Mouse (Mus musculus): ENCODE measurements at regions not wholly inside any gene's neighbourhood (a gene's known extent, or its start where the extent isn't known, plus 50 kb on each side); places are given as distances from the start of the nearest gene placed in this dataset.

- Histone ChIP-seq H3K4me2 (ENCODE audit: low read depth, low read length) (no peak overlapping the region), H3K27me3 (ENCODE audit: control insufficient read depth, insufficient read depth, low read depth, low read length) (no peaks in the 10 kb centered on the region), H3K9ac (ENCODE audit: low read depth, low read length) (no peak overlapping the region), H3K4me3 (ENCODE audit: low read depth, low read length) (no peak overlapping the region), H3K27ac (ENCODE audit: low read length) (no peak overlapping the region), H3K36me3 (ENCODE audit: control insufficient read depth, insufficient read depth) (no peaks in the 10 kb centered on the region), H3K9me3 (replicated peaks; ENCODE audit: control insufficient read depth, low read length) (no peaks in the 10 kb centered on the region), H3K4me1 (ENCODE audit: control insufficient read depth, low read depth, low read length) (no peaks in the 10 kb centered on the region)
- 34% methylated on average over 6 of the region's 6 CpGs for WGBS (ENCODE audit: insufficient replicate concordance)
- no peak for ATAC-seq (ENCODE audit: low read depth)
These were observed 157.4 kb upstream of the Dyrk2 start for GRCm38 (mm10) chr10:119027241-119027901.

- 50% methylated on average over 4 of the region's 4 CpGs for WGBS (ENCODE audit: insufficient replicate concordance)
- ATAC-seq (ENCODE audit: low read depth), result no peak
- H3K27me3 ChIP-seq (ENCODE audit: control insufficient read depth, insufficient read depth, low read depth, low read length), result no peaks in the 10 kb centered on the region
- no peaks in the 10 kb centered on the region for H3K4me1 ChIP-seq (ENCODE audit: control insufficient read depth, low read depth, low read length)
- no peaks in the 10 kb centered on the region for H3K9me3 ChIP-seq (replicated peaks; ENCODE audit: control insufficient read depth, low read length)
- H3K27ac ChIP-seq (ENCODE audit: low read length), result no peak overlapping the region
- no peak overlapping the region for H3K4me2 ChIP-seq (ENCODE audit: low read depth, low read length)
- no peak overlapping the region for H3K9ac ChIP-seq (ENCODE audit: low read depth, low read length)
- H3K4me3 ChIP-seq (ENCODE audit: low read depth, low read length), result no peak overlapping the region
- H3K36me3 ChIP-seq (ENCODE audit: control insufficient read depth, insufficient read depth), result no peaks in the 10 kb centered on the region
These were observed 156.3 kb upstream of the Dyrk2 start for GRCm38 (mm10) chr10:119026291-119026690.

- 44% methylated on average over 9 of the region's 9 CpGs for WGBS (ENCODE audit: insufficient replicate concordance)
- Histone ChIP-seq H3K4me2 (ENCODE audit: low read depth, low read length) (no peak overlapping the region), H3K4me1 (ENCODE audit: control insufficient read depth, low read depth, low read length) (no peaks in the 10 kb centered on the region), H3K9ac (ENCODE audit: low read depth, low read length) (no peak overlapping the region), H3K4me3 (ENCODE audit: low read depth, low read length) (no peak overlapping the region), H3K27me3 (ENCODE audit: control insufficient read depth, insufficient read depth, low read depth, low read length) (no peaks in the 10 kb centered on the region), H3K27ac (ENCODE audit: low read length) (no peak overlapping the region), H3K9me3 (replicated peaks; ENCODE audit: control insufficient read depth, low read length) (no peaks in the 10 kb centered on the region), H3K36me3 (ENCODE audit: control insufficient read depth, insufficient read depth) (no peaks in the 10 kb centered on the region)
- no peak for ATAC-seq (ENCODE audit: low read depth)
These were observed 154.4 kb upstream of the Dyrk2 start for GRCm38 (mm10) chr10:119024425-119024824.

GRCm38 (mm10) chr10:119019082-119019481 is 149.1 kb upstream of the Dyrk2 start:
- Histone ChIP-seq H3K27ac (ENCODE audit: low read length) (no peak overlapping the region), H3K4me1 (ENCODE audit: control insufficient read depth, low read depth, low read length) (no peaks in the 10 kb centered on the region), H3K4me2 (ENCODE audit: low read depth, low read length) (no peak overlapping the region), H3K36me3 (ENCODE audit: control insufficient read depth, insufficient read depth) (no peaks in the 10 kb centered on the region), H3K9ac (ENCODE audit: low read depth, low read length) (no peak overlapping the region), H3K9me3 (replicated peaks; ENCODE audit: control insufficient read depth, low read length) (no peaks in the 10 kb centered on the region), H3K27me3 (ENCODE audit: control insufficient read depth, insufficient read depth, low read depth, low read length) (no peaks in the 10 kb centered on the region), H3K4me3 (ENCODE audit: low read depth, low read length) (no peak overlapping the region)
- WGBS (ENCODE audit: insufficient replicate concordance), result 76% methylated on average over 10 of the region's 10 CpGs
- ATAC-seq (ENCODE audit: low read depth), result no peak

- Histone ChIP-seq H3K27ac (ENCODE audit: low read length) (no peak overlapping the region), H3K9me3 (replicated peaks; ENCODE audit: control insufficient read depth, low read length) (no peaks in the 10 kb centered on the region), H3K4me2 (ENCODE audit: low read depth, low read length) (no peak overlapping the region), H3K4me3 (ENCODE audit: low read depth, low read length) (no peak overlapping the region), H3K27me3 (ENCODE audit: control insufficient read depth, insufficient read depth, low read depth, low read length) (no peaks in the 10 kb centered on the region), H3K36me3 (ENCODE audit: control insufficient read depth, insufficient read depth) (no peaks in the 10 kb centered on the region), H3K9ac (ENCODE audit: low read depth, low read length) (no peak overlapping the region), H3K4me1 (ENCODE audit: control insufficient read depth, low read depth, low read length) (no peaks in the 10 kb centered on the region)
- no peak for ATAC-seq (ENCODE audit: low read depth)
- 60% methylated on average over 4 of the region's 4 CpGs for WGBS (ENCODE audit: insufficient replicate concordance)
These were observed 148.5 kb upstream of the Dyrk2 start for GRCm38 (mm10) chr10:119018490-119018889.

- Histone ChIP-seq H3K4me3 (ENCODE audit: low read depth, low read length) (no peak overlapping the region), H3K9ac (ENCODE audit: low read depth, low read length) (no peak overlapping the region), H3K9me3 (replicated peaks; ENCODE audit: control insufficient read depth, low read length) (no peaks in the 10 kb centered on the region), H3K4me1 (ENCODE audit: control insufficient read depth, low read depth, low read length) (no peaks in the 10 kb centered on the region), H3K4me2 (ENCODE audit: low read depth, low read length) (no peak overlapping the region), H3K36me3 (ENCODE audit: control insufficient read depth, insufficient read depth) (no peaks in the 10 kb centered on the region), H3K27me3 (ENCODE audit: control insufficient read depth, insufficient read depth, low read depth, low read length) (no peaks in the 10 kb centered on the region), H3K27ac (ENCODE audit: low read length) (no peak overlapping the region)
- ATAC-seq (ENCODE audit: low read depth), result no peak
- WGBS (ENCODE audit: insufficient replicate concordance), result 70% methylated on average over 8 of the region's 8 CpGs
These were observed 146.1 kb upstream of the Dyrk2 start for GRCm38 (mm10) chr10:119016104-119016503.

- no peaks in the 10 kb centered on the region for H3K9me3 ChIP-seq (replicated peaks; ENCODE audit: control insufficient read depth, low read length)
- 66% methylated on average over 16 of the region's 16 CpGs for WGBS (ENCODE audit: insufficient replicate concordance)
- H3K4me3 ChIP-seq (ENCODE audit: low read depth, low read length), result no peak overlapping the region
- ATAC-seq (ENCODE audit: low read depth), result no peak
- no peak overlapping the region for H3K27ac ChIP-seq (ENCODE audit: low read length)
- H3K27me3 ChIP-seq (ENCODE audit: control insufficient read depth, insufficient read depth, low read depth, low read length), result no peaks in the 10 kb centered on the region
- H3K4me2 ChIP-seq (ENCODE audit: low read depth, low read length), result no peak overlapping the region
- no peak overlapping the region for H3K9ac ChIP-seq (ENCODE audit: low read depth, low read length)
- no peaks in the 10 kb centered on the region for H3K4me1 ChIP-seq (ENCODE audit: control insufficient read depth, low read depth, low read length)
- no peaks in the 10 kb centered on the region for H3K36me3 ChIP-seq (ENCODE audit: control insufficient read depth, insufficient read depth)
These were observed 145.5 kb upstream of the Dyrk2 start for GRCm38 (mm10) chr10:119015311-119016055.

- H3K9me3 ChIP-seq (replicated peaks; ENCODE audit: control insufficient read depth, low read length), result no peaks in the 10 kb centered on the region
- H3K27ac ChIP-seq (ENCODE audit: low read length), result no peak overlapping the region
- WGBS (ENCODE audit: insufficient replicate concordance), result 58% methylated on average over 4 of the region's 4 CpGs
- no peak overlapping the region for H3K9ac ChIP-seq (ENCODE audit: low read depth, low read length)
- no peaks in the 10 kb centered on the region for H3K27me3 ChIP-seq (ENCODE audit: control insufficient read depth, insufficient read depth, low read depth, low read length)
- no peak overlapping the region for H3K4me2 ChIP-seq (ENCODE audit: low read depth, low read length)
- no peaks in the 10 kb centered on the region for H3K36me3 ChIP-seq (ENCODE audit: control insufficient read depth, insufficient read depth)
- ATAC-seq (ENCODE audit: low read depth), result no peak
- no peaks in the 10 kb centered on the region for H3K4me1 ChIP-seq (ENCODE audit: control insufficient read depth, low read depth, low read length)
- H3K4me3 ChIP-seq (ENCODE audit: low read depth, low read length), result no peak overlapping the region
These were observed 144.7 kb upstream of the Dyrk2 start for GRCm38 (mm10) chr10:119014731-119015130.

- H3K27ac ChIP-seq (ENCODE audit: low read length), result no peak overlapping the region
- H3K36me3 ChIP-seq (ENCODE audit: control insufficient read depth, insufficient read depth), result no peaks in the 10 kb centered on the region
- no peaks in the 10 kb centered on the region for H3K4me1 ChIP-seq (ENCODE audit: control insufficient read depth, low read depth, low read length)
- H3K27me3 ChIP-seq (ENCODE audit: control insufficient read depth, insufficient read depth, low read depth, low read length), result no peaks in the 10 kb centered on the region
- H3K4me3 ChIP-seq (ENCODE audit: low read depth, low read length), result no peak overlapping the region
- WGBS (ENCODE audit: insufficient replicate concordance), result 43% methylated on average over 4 of the region's 4 CpGs
- ATAC-seq (ENCODE audit: low read depth), result no peak
- no peak overlapping the region for H3K9ac ChIP-seq (ENCODE audit: low read depth, low read length)
- H3K4me2 ChIP-seq (ENCODE audit: low read depth, low read length), result no peak overlapping the region
- no peaks in the 10 kb centered on the region for H3K9me3 ChIP-seq (replicated peaks; ENCODE audit: control insufficient read depth, low read length)
These were observed 143.7 kb upstream of the Dyrk2 start for GRCm38 (mm10) chr10:119013758-119014157.

All from liver, embryonic 16.5 days (tissue).